Mouse (Mus musculus): ENCODE measurements around the gene Ctf2.

Ctf2 gene

GRCm38 (mm10) chr7:127686740-127687449 is 45.1 kb downstream of the Ctf2 start:
- no peak for DNase-seq (ENCODE audit: low read depth, low spot score)

GRCm38 (mm10) chr7:127685304-127686018 is 46.5 kb downstream of the Ctf2 start:
- no peak for DNase-seq (ENCODE audit: low read depth, low spot score)

GRCm38 (mm10) chr7:127681888-127682553 is 49.9 kb downstream of the Ctf2 start:
- no peak for DNase-seq (ENCODE audit: low read depth, low spot score)

- DNase-seq (ENCODE audit: low read depth, low spot score): no peak
These were observed 51.4 kb downstream of the Ctf2 start for GRCm38 (mm10) chr7:127680541-127680940.

GRCm38 (mm10) chr7:127678811-127679210 is 53.2 kb downstream of the Ctf2 start:
- DNase-seq (ENCODE audit: low read depth, low spot score): no peak

- no peak for DNase-seq (ENCODE audit: low read depth, low spot score)
These were observed 54.4 kb downstream of the Ctf2 start for GRCm38 (mm10) chr7:127677609-127678008.

GRCm38 (mm10) chr7:127677077-127677476 is 54.9 kb downstream of the Ctf2 start:
- no peak for DNase-seq (ENCODE audit: low read depth, low spot score)

GRCm38 (mm10) chr7:127675391-127675811 is 56.6 kb downstream of the Ctf2 start:
- no peak for DNase-seq (ENCODE audit: low read depth, low spot score)

GRCm38 (mm10) chr7:127674977-127675376 is 57.0 kb downstream of the Ctf2 start:
- DNase-seq (ENCODE audit: low read depth, low spot score): peak; percentile 85

- DNase-seq (ENCODE audit: low read depth, low spot score): no peak
These were observed 59.2 kb downstream of the Ctf2 start for GRCm38 (mm10) chr7:127672776-127673175.

- DNase-seq (ENCODE audit: low read depth, low spot score): no peak
These were observed 59.8 kb downstream of the Ctf2 start for GRCm38 (mm10) chr7:127671880-127672774.

Measured in retina, postnatal 7 days (tissue).